Mouse (Mus musculus): Measurements from ENCODE around the gene Adora2a. TPM values are rescaled to one million over a fixed set of nuclear protein-coding genes. Genes with fewer than 3 reads are reported as not detected.
"Not testable (repeated sequence)": the region's sequence is repeated elsewhere in the genome, so short reads cannot be mapped to it uniquely, and the experiment has no call there.

The Adora2a gene
- total and polyA plus RNA-seq, 3 experiments: 0.04 TPM; not detected in 2

DNA sequence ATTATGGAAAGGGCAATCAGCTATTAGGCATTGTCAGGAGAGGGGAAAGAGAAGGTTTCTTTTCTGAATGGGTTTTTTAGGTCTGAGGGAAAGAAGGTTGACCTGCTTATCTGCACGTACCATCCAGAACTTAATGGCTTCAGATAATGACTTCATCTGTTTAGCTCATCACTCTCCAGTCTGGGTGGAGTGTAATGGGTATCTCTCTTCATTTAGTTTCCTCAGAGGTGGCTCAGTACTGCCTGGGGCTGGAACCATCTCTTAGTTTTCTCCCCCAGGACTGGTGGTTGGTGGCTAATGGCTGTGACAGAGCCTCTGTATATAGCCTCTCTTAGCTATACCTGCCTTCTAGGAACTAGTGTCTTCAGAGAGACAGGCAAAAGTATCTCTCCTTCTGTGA is 25.3 kb upstream of the Adora2a start:
- Histone ChIP-seq H3K4me3 (ENCODE audit: control insufficient read depth in 1 of 2, insufficient read depth in 1 of 2, low read depth in 2 of 2, low read length in 2 of 2) (no peak overlapping the region), H3K9ac (ENCODE audit: control insufficient read depth, low read depth, low read length, poor library complexity, severe bottlenecking) (no peak overlapping the region), H3K27me3 (ENCODE audit: control insufficient read depth in 1 of 2, insufficient read depth in 2 of 2, low read length in 2 of 2) (no peaks in the 10 kb centered on the region), H3K36me3 (ENCODE audit: control insufficient read depth in 1 of 2, insufficient read depth in 2 of 2, low read length in 2 of 2) (peaks cover 0 to 13% of the 10 kb centered on the region in 2 experiments; a peak in 2 of 4 replicates), H3K79me2 (ENCODE audit: control insufficient read depth, insufficient read depth, low read length, poor library complexity) (no peaks in the 10 kb centered on the region), H3K9me3 (replicated peaks; ENCODE audit: insufficient read depth, low read length) (no peaks in the 10 kb centered on the region), H3K4me1 (ENCODE audit: control insufficient read depth in 1 of 2, insufficient read depth in 2 of 2, low read length in 2 of 2) (peaks cover 0 to 8% of the 10 kb centered on the region in 2 experiments; a peak in 3 of 4 replicates), H3K27ac (ENCODE audit: control insufficient read depth, low read depth, low read length) (no peak overlapping the region)
- TF ChIP-seq ZC3H11A (IDR thresholded peaks at IDR 0.05; ENCODE audit: low read depth, low read length) (no peak), KAT2A (conservative IDR thresholded peaks at IDR 0.05; ENCODE audit: low read depth, low read length) (no peak), JUND (IDR thresholded peaks at IDR 0.05; ENCODE audit: low read depth, low read length) (no peak), POLR2AphosphoS2 (IDR thresholded peaks at IDR 0.05; ENCODE audit: low read length) (no peak), MAFK (IDR thresholded peaks at IDR 0.05; ENCODE audit: borderline replicate concordance, low read depth, low read length) (no peak), TCF12 (IDR thresholded peaks at IDR 0.05; ENCODE audit: low read depth, low read length) (no peak), SIN3A (IDR thresholded peaks at IDR 0.05; ENCODE audit: low read length) (no peak), ELF1 (IDR thresholded peaks at IDR 0.05; ENCODE audit: low read depth, low read length) (no peak), POLR2AphosphoS5 (IDR thresholded peaks at IDR 0.05; ENCODE audit: borderline replicate concordance, low read depth, low read length) (no peak), MYC (IDR thresholded peaks at IDR 0.05; ENCODE audit: low read depth, low read length) (no peak), ZKSCAN1 (IDR thresholded peaks at IDR 0.05; ENCODE audit: low read depth, low read length) (no peak), MAZ (IDR thresholded peaks at IDR 0.05; ENCODE audit: low read depth, low read length) (no peak), ZMIZ1 (IDR thresholded peaks at IDR 0.05; ENCODE audit: low read depth, low read length) (no peak), CTCF (IDR thresholded peaks at IDR 0.05 in 2 of 3, conservative IDR thresholded peaks at IDR 0.05 in 1 of 3; ENCODE audit: control insufficient read depth in 1 of 3, insufficient read depth in 1 of 3, low read depth in 2 of 3, low read length in 3 of 3, poor library complexity in 1 of 3, severe bottlenecking in 1 of 3) (no peak), GABPA (IDR thresholded peaks at IDR 0.05; ENCODE audit: low read depth, low read length) (no peak)
- DNase-seq (ENCODE audit: low read depth, low spot score): no peak

DNA sequence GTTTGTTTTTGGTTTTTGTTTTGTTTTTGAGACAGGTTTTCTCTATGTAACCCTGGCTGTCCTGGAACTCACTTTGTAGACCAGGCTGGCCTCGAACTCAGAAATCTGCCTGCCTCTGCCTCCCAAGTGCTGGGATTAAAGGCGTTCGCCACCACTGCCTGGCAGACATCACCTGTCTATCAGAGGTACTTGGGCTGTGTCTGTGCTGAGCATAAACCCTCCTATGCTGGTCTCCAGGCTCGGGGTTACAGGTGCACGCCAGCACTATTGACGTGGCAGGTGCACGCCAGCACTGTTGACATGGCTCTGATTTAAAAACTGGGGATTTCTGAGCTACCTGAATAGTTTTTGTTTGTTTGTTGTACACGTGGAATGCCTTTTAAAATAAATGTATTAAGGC is 24.5 kb upstream of the Adora2a start:
- H3K27ac ChIP-seq (ENCODE audit: control insufficient read depth, low read depth, low read length); H3K4me1 ChIP-seq (ENCODE audit: control insufficient read depth in 1 of 2, insufficient read depth in 2 of 2, low read length in 2 of 2); H3K9ac ChIP-seq (ENCODE audit: control insufficient read depth, low read depth, low read length, poor library complexity, severe bottlenecking); H3K9me3 ChIP-seq (replicated peaks; ENCODE audit: insufficient read depth, low read length); H3K79me2 ChIP-seq (ENCODE audit: control insufficient read depth, insufficient read depth, low read length, poor library complexity); H3K4me3 ChIP-seq (ENCODE audit: control insufficient read depth in 1 of 2, insufficient read depth in 1 of 2, low read depth in 2 of 2, low read length in 2 of 2); DNase-seq (ENCODE audit: low read depth, low spot score); H3K27me3 ChIP-seq (ENCODE audit: control insufficient read depth in 1 of 2, insufficient read depth in 2 of 2, low read length in 2 of 2): not testable (repeated sequence)
- H3K36me3 ChIP-seq (ENCODE audit: control insufficient read depth in 1 of 2, insufficient read depth in 2 of 2, low read length in 2 of 2): peaks cover 0 to 13% of the 10 kb centered on the region in 2 experiments; a peak in 3 of 4 replicates

GRCm38 (mm10) chr10:75293288-75293687 is 23.4 kb upstream of the Adora2a start:
- Histone ChIP-seq H3K27ac (ENCODE audit: control insufficient read depth, low read depth, low read length) (no peak overlapping the region), H3K9ac (ENCODE audit: control insufficient read depth, low read depth, low read length, poor library complexity, severe bottlenecking) (no peak overlapping the region), H3K4me3 (ENCODE audit: control insufficient read depth in 1 of 2, insufficient read depth in 1 of 2, low read depth in 2 of 2, low read length in 2 of 2) (no peak overlapping the region), H3K9me3 (replicated peaks; ENCODE audit: insufficient read depth, low read length) (no peaks in the 10 kb centered on the region), H3K79me2 (ENCODE audit: control insufficient read depth, insufficient read depth, low read length, poor library complexity) (no peaks in the 10 kb centered on the region), H3K36me3 (ENCODE audit: control insufficient read depth in 1 of 2, insufficient read depth in 2 of 2, low read length in 2 of 2) (peaks cover 0 to 16% of the 10 kb centered on the region in 2 experiments; a peak in 3 of 4 replicates), H3K4me1 (ENCODE audit: control insufficient read depth in 1 of 2, insufficient read depth in 2 of 2, low read length in 2 of 2) (peaks cover under 1 to 8% of the 10 kb centered on the region in 2 experiments), H3K27me3 (ENCODE audit: control insufficient read depth in 1 of 2, insufficient read depth in 2 of 2, low read length in 2 of 2) (no peaks in the 10 kb centered on the region)
- TF ChIP-seq BHLHE40 (IDR thresholded peaks at IDR 0.05; ENCODE audit: borderline replicate concordance, low read depth, low read length) (0 out of 2 replicates have a peak, but pooled peaks have one; percentile 9), ZMIZ1 (IDR thresholded peaks at IDR 0.05; ENCODE audit: low read depth, low read length) (no peak)
- no peak for DNase-seq (ENCODE audit: low read depth, low spot score)
